Mouse (Mus musculus): ENCODE results near the gene R3hdml. TPM values are rescaled to one million over a fixed set of nuclear protein-coding genes. Genes with fewer than 3 reads are reported as not detected.

Gene R3hdml
- total and polyA plus RNA-seq, 2 experiments from 2014 or later, result not detected

DNA sequence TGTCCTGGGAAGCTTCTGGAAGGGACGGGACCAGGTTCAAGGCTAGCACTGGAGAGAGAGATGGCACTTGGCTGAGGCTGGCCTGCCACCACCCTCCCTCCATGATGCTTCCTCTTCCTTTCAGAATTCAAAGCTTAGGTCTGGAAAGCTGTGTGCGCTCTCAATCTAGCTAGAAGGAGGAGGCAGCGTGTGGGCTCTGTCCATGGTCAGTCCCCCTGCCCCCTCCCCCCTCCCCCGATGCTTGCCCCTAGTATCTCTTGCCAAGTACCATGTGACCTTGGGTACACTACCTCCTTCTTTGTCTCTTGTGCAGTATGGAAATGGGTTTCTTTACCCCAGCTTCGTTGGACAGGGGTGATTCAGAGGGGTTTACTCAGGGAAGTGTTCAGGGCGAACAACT is 56.7 kb downstream of the R3hdml start:
- Histone ChIP-seq H3K9me3 (replicated peaks; ENCODE audit: control insufficient read depth, low read length) (no peaks in the 10 kb centered on the region), H3K27me3 (ENCODE audit: control insufficient read depth, insufficient read depth, low read length) (peaks cover 15% of the 10 kb centered on the region; the same call in 1 of the 2 replicates), H3K9ac (replicated peaks; ENCODE audit: low read depth, low read length) (no peak overlapping the region), H3K4me2 (ENCODE audit: low read depth, low read length) (no peak overlapping the region), H3K4me1 (ENCODE audit: control insufficient read depth, insufficient read depth) (no peaks in the 10 kb centered on the region), H3K27ac (ENCODE audit: low read depth) (no peak overlapping the region), H3K4me3 (ENCODE audit: low read depth, low read length) (no peak overlapping the region), H3K36me3 (replicated peaks; ENCODE audit: control insufficient read depth, insufficient read depth, low read length) (no peaks in the 10 kb centered on the region)
- ATAC-seq (ENCODE audit: insufficient read depth, low read depth), result no peak
- DNase-seq (ENCODE audit: low spot score), result no peak
- WGBS, result 65% methylated on average over 6 of the region's 6 CpGs
- TF ChIP-seq EP300 (IDR thresholded peaks at IDR 0.05; ENCODE audit: low read depth) (no peak), CTCF (IDR thresholded peaks at IDR 0.05; ENCODE audit: low read depth) (no peak)

- Histone ChIP-seq H3K9ac (replicated peaks; ENCODE audit: low read depth, low read length) (no peak overlapping the region), H3K9me3 (replicated peaks; ENCODE audit: control insufficient read depth, low read length) (no peaks in the 10 kb centered on the region), H3K36me3 (replicated peaks; ENCODE audit: control insufficient read depth, insufficient read depth, low read length) (no peaks in the 10 kb centered on the region), H3K4me2 (ENCODE audit: low read depth, low read length) (no peak overlapping the region), H3K27me3 (ENCODE audit: control insufficient read depth, insufficient read depth, low read length) (peaks cover 19% of the 10 kb centered on the region), H3K4me1 (ENCODE audit: control insufficient read depth, insufficient read depth) (no peaks in the 10 kb centered on the region), H3K4me3 (ENCODE audit: low read depth, low read length) (no peak overlapping the region), H3K27ac (ENCODE audit: low read depth) (no peak overlapping the region)
- WGBS, result 71% methylated on average over 6 of the region's 6 CpGs
- no peak for TF ChIP-seq CTCF (IDR thresholded peaks at IDR 0.05; ENCODE audit: low read depth)
- TF ChIP-seq EP300 (IDR thresholded peaks at IDR 0.05; ENCODE audit: low read depth), result no peak
- DNase-seq (ENCODE audit: low spot score) (no peak), ATAC-seq (ENCODE audit: insufficient read depth, low read depth) (no peak)
These were observed 57.7 kb downstream of the R3hdml start for GRCm38 (mm10) chr2:163549786-163550185.

Other genes starting within 250 kb of the R3hdml start
- 215 and 246 TPM in 2 replicates for gene Jph2, start 94.3 kb upstream of the R3hdml start, total RNA-seq (2014; rRNA removed; ENCODE audit: low replicate concordance)
- gene Jph2, start 94.3 kb upstream of the R3hdml start, polyA plus RNA-seq (2015; fragmentation: Nextera tagmentation; extraction: Ambion mirVana), result 47.3 and 61.7 TPM in 2 replicates
- gene Oser1, start 67.6 kb upstream of the R3hdml start, total RNA-seq (2014; rRNA removed; ENCODE audit: low replicate concordance), result 23.8 and 28.9 TPM in 2 replicates
- gene Oser1, start 67.6 kb upstream of the R3hdml start, polyA plus RNA-seq (2015; fragmentation: Nextera tagmentation; extraction: Ambion mirVana), result 41.4 and 45.1 TPM in 2 replicates
- gene Gdap1l1, start 53.8 kb upstream of the R3hdml start, total RNA-seq (2014; rRNA removed; ENCODE audit: low replicate concordance), result not detected in 2 replicates
- gene Gdap1l1, start 53.8 kb upstream of the R3hdml start, polyA plus RNA-seq (2015; fragmentation: Nextera tagmentation; extraction: Ambion mirVana), result 0.10 TPM in 1 of 2 replicates, not detected in the other
- gene Fitm2, start 19.7 kb upstream of the R3hdml start, total RNA-seq (2014; rRNA removed; ENCODE audit: low replicate concordance), result 22.1 and 44.8 TPM in 2 replicates
- gene Fitm2, start 19.7 kb upstream of the R3hdml start, polyA plus RNA-seq (2015; fragmentation: Nextera tagmentation; extraction: Ambion mirVana), result 23.5 and 24.5 TPM in 2 replicates
- gene Hnf4a, start 14.5 kb downstream of the R3hdml start, total RNA-seq (2014; rRNA removed; ENCODE audit: low replicate concordance), result not detected in 2 replicates
- not detected in 2 replicates for gene Hnf4a, start 14.5 kb downstream of the R3hdml start, polyA plus RNA-seq (2015; fragmentation: Nextera tagmentation; extraction: Ambion mirVana)
- 14.5 and 58.3 TPM in 2 replicates for gene Ttpal, start 110.0 kb downstream of the R3hdml start, total RNA-seq (2014; rRNA removed; ENCODE audit: low replicate concordance)
- 8.8 TPM in 2 replicates for gene Ttpal, start 110.0 kb downstream of the R3hdml start, polyA plus RNA-seq (2015; fragmentation: Nextera tagmentation; extraction: Ambion mirVana)
- 181 and 193 TPM in 2 replicates for gene Serinc3, start 152.8 kb downstream of the R3hdml start, total RNA-seq (2014; rRNA removed; ENCODE audit: low replicate concordance)
- 61.3 and 62.4 TPM in 2 replicates for gene Serinc3, start 152.8 kb downstream of the R3hdml start, polyA plus RNA-seq (2015; fragmentation: Nextera tagmentation; extraction: Ambion mirVana)
- gene Pkig, start 166.1 kb downstream of the R3hdml start, total RNA-seq (2014; rRNA removed; ENCODE audit: low replicate concordance), result 363 and 431 TPM in 2 replicates
- gene Pkig, start 166.1 kb downstream of the R3hdml start, polyA plus RNA-seq (2015; fragmentation: Nextera tagmentation; extraction: Ambion mirVana), result 495 and 511 TPM in 2 replicates